Mouse (Mus musculus) thymus, adult 2 months (tissue): ENCODE measurements around the gene Slf1. TPM values are rescaled to one million over a fixed set of nuclear protein-coding genes. Genes with fewer than 3 reads are reported as not detected.

Experiments used
- DNase-seq: peaks from one replicate; pipeline ENCODE4 v3.0.0; 2021
- H3K27ac ChIP-seq: fragments of 200-500 bp; 2 replicates; pipeline ENCODE4 v1.5.1; 2012; ENCODE audit warnings: low read length, control low read depth; ENCODE audit not compliant: control insufficient read depth, insufficient read depth
- H3K27me3 ChIP-seq: fragments of 200-500 bp; 2 replicates; pipeline ENCODE4 v1.6.1; 2012; ENCODE audit warnings: mild to moderate bottlenecking, low read length, moderate library complexity, mixed read lengths; ENCODE audit not compliant: control insufficient read depth, insufficient read depth
- H3K36me3 ChIP-seq: fragments of 200-500 bp; 2 replicates; pipeline ENCODE4 v1.6.1; 2012; ENCODE audit warnings: mild to moderate bottlenecking, low read length, moderate library complexity; ENCODE audit not compliant: control insufficient read depth, insufficient read depth
- H3K4me1 ChIP-seq: fragments of 200-500 bp; replicated peaks from 2 replicates; pipeline ENCODE4 v1.6.1; 2012; ENCODE audit warnings: low read length; ENCODE audit not compliant: control insufficient read depth, insufficient read depth
- H3K4me3 ChIP-seq: fragments of 200-500 bp; 2 replicates; pipeline ENCODE4 v1.5.1; 2012; ENCODE audit warnings: mild to moderate bottlenecking, low read length, control low read depth, moderate library complexity; ENCODE audit not compliant: control insufficient read depth, insufficient read depth
- CTCF ChIP-seq: fragments of 200-500 bp; IDR thresholded peaks from 2 replicates; pipeline ENCODE4 v1.5.1; 2012; ENCODE audit warnings: mild to moderate bottlenecking, control low read depth, low read length, moderate library complexity, borderline replicate concordance; ENCODE audit not compliant: control insufficient read depth, poor library complexity, insufficient read depth; ENCODE audit errors: extremely low read depth
- POLR2A ChIP-seq: fragments of 200-500 bp; IDR thresholded peaks from 2 replicates; pipeline ENCODE4 v1.6.1; 2012; ENCODE audit warnings: mild to moderate bottlenecking, low read length, control low read depth, moderate library complexity; ENCODE audit not compliant: control insufficient read depth, poor library complexity, insufficient read depth; ENCODE audit errors: extremely low read depth
- WGBS: fragments of 180-500 bp; shearing (Covaris S2); methylation state at CpG from one replicate; pipeline ENCODE4 v1.1.7; 2018; 5-methylcytosine and 5-hydroxymethylcytosine counted together
- polyA plus RNA-seq: library from polyadenylated mRNA; depleted of rRNA; stranded (reverse); fragments of >200 nt; gene quantifications from 2 replicates; pipeline ENCODE4 v1.2.3, GENCODE M21; 2012; rRNA removed

Slf1 gene
- 8.1 and 8.3 TPM in 2 replicates for polyA plus RNA-seq

GRCm38 (mm10) chr13:77134931-77135620, at the start of gene Slf1, which contains the start of gene 2210408I21Rik:
Slf1 (minus strand) TSS chr13:77135473.
2210408I21Rik (plus strand) TSS chr13:77135540.
- DNase-seq: peak; percentile 84
- H3K27me3 ChIP-seq: no peaks in the 10 kb centered on the region
- under 1% methylated on average over 65 of the region's 65 CpGs for WGBS
- TF ChIP-seq POLR2A: 0 out of 2 replicates have a peak, but pooled peaks have one; percentile 30
- TF ChIP-seq CTCF: no peak
- peak within 1 kb of the TSS; percentile 90 for H3K4me3 ChIP-seq
- H3K27ac ChIP-seq: peak within 1 kb of the TSS; percentile 27; the same call in 1 of the 2 replicates
- peaks cover 3% of the 10 kb centered on the region; the same call in 1 of the 2 replicates for H3K4me1 ChIP-seq
- no peaks in the 10 kb centered on the region for H3K36me3 ChIP-seq

DNA sequence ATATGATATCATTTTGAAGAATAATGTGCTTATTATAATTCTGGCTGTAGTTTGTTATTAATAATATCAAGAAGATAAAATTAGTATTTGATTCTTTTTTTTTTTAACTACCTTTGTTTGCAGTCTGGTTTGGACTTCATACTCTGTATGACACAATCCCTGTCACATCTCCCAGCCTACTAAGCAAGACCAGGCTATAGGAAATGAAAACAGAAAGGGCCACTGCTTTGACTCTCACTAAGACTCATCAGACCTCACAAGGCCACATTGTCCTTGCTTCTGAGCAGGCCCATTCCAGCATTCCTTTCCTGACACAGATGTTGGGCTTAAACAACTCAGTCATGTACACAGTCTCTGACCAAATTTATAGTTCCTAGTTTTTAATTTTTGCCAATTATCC, 42.7 kb upstream of the Slf1 start:
- Histone ChIP-seq H3K36me3 (no peaks in the 10 kb centered on the region), H3K27me3 (no peaks in the 10 kb centered on the region), H3K4me1 (no peaks in the 10 kb centered on the region), H3K27ac (no peak overlapping the region), H3K4me3 (no peak overlapping the region)
- TF ChIP-seq CTCF (no peak), POLR2A (no peak)
- DNase-seq: no peak

DNA sequence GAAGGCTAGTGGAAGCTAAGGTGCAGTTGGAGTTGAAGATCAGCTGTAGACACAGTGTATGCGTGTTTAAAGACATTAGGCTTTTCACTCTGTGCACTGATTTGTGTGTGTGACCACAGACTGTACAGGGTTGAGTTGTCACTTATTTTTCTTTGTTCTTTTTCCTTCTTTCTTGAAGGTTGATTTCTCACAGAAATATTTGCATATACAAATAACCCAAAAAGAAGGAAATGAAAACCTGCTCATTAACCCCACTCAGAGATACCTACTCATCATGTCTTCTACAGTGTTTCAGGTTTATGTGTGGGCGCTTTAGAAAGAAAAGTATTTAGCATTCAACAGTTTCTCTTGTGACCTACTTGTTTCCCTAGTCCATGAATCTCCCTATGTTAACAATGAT, 5.6 kb upstream of the Slf1 start:
- Histone ChIP-seq H3K27ac (no peak overlapping the region), H3K4me3 (no peak overlapping the region), H3K36me3 (no peaks in the 10 kb centered on the region), H3K4me1 (no peaks in the 10 kb centered on the region), H3K27me3 (no peaks in the 10 kb centered on the region)
- 100% methylated on average over 2 of the region's 2 CpGs for WGBS
- TF ChIP-seq POLR2A (no peak), CTCF (no peak)
- DNase-seq: no peak

DNA sequence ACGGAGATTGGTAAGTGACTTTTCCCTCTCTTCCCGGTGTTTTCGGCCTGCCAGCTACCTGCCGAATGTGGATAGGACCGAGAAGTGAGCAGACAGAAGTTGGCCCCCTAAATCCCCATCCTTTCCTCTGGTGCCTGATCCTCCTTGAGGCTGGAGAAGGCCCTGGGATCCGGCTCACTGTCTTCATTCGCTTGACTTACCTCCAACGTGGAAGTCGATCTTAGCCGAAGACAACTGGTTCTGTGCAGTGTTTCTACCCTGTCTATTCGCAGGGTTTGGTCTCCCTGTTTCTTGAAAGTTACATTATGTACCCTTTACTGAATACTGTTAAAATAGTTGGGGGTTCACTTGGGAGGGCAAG, 328 bp upstream of the Slf1 start:
- DNase-seq: no peak
- no peak for TF ChIP-seq CTCF
- TF ChIP-seq POLR2A: no peak
- Histone ChIP-seq H3K27me3 (no peaks in the 10 kb centered on the region), H3K36me3 (no peaks in the 10 kb centered on the region), H3K4me3 (peak overlapping the region; percentile 90), H3K27ac (no peak overlapping the region), H3K4me1 (peaks cover 3% of the 10 kb centered on the region; the same call in 1 of the 2 replicates)
- WGBS: under 1% methylated on average over 11 of the region's 11 CpGs

DNA sequence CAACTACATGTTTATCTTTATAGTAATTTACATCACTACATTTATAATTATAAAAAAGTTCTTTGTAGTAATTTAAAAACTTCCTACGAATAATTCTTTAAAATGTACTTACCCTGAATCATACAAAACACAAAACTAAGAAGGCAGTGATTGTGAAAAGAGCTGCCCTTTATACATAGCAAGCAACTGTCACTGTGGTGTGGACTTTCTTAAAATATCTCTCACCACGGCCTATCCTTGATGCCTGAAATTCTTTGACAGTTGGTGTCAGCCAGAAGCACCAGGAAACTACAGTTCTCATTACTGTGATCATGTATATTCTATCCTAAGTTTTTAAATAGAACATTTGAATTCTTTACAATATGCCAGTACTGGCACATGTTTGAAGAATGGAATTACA, 4.1 kb downstream of the Slf1 start:
- WGBS: 65% methylated on average over 2 of the region's 2 CpGs
- Histone ChIP-seq H3K36me3 (no peaks in the 10 kb centered on the region), H3K27ac (no peak overlapping the region), H3K4me3 (no peak overlapping the region), H3K27me3 (no peaks in the 10 kb centered on the region), H3K4me1 (peaks cover 3% of the 10 kb centered on the region; the same call in 1 of the 2 replicates)
- no peak for TF ChIP-seq POLR2A
- no peak for TF ChIP-seq CTCF
- DNase-seq: no peak

DNA sequence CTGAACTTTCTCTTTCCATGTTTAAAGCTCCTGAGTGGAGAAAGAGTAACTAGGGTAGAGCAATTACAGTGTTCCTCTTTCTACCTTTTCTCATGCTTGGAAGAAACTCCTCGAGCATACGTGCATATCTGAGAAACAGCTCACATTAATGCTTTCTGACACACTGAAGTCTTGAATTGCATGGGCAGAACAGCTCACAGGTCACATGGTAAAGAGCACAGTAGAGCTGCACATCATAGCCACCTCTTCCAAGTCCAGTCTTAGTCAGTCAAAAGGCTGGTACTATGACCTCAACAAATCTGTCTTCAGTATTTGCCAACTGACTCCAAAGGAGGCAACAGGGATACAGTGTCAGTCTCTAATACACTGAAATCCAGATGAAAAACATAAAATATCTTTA, 7.0 kb downstream of the Slf1 start:
- H3K27ac ChIP-seq: no peak overlapping the region
- no peak overlapping the region for H3K4me3 ChIP-seq
- no peak for DNase-seq
- 78% methylated on average over 2 of the region's 2 CpGs for WGBS
- H3K4me1 ChIP-seq: no peaks in the 10 kb centered on the region
- no peaks in the 10 kb centered on the region for H3K36me3 ChIP-seq
- no peak for TF ChIP-seq POLR2A
- no peak for TF ChIP-seq CTCF
- no peaks in the 10 kb centered on the region for H3K27me3 ChIP-seq
